ENCODE assay signal across 10 mouse cellular contexts in genomic region chr13:54238585-54239323, GRCm38 (mm10). TPM values are rescaled to one million over a fixed set of nuclear protein-coding genes. Genes with fewer than 3 reads are reported as not detected.
DNase-seq lines count a peak whose midpoint lies in the region; ATAC-seq lines count a peak whose summit lies in the region.
"Had no signal": no experiment of that assay in that cellular context is flagged by ENCODE, and none has a peak within 500 bp of the region (broad histone marks: within the 10 kb centered on the region; RNA-seq: fewer than 3 reads in every experiment).

No protein-coding gene starts in this region.

- H3K4me3 ChIP-seq in heart, embryonic 12.5 days = no peak overlapping the region
- H3K4me3 ChIP-seq in heart, embryonic 11.5 days (ENCODE audit: low read depth, low read length) = no peak overlapping the region
- H3K4me3 ChIP-seq in midbrain, embryonic 14.5 days (replicated peaks; ENCODE audit: low read depth, low read length) = no peak overlapping the region
- H3K4me3 ChIP-seq in midbrain, embryonic 10.5 days = no peak overlapping the region
- no peak overlapping the region for H3K4me3 ChIP-seq in heart, embryonic 15.5 days
- H3K4me3 ChIP-seq: liver, embryonic 15.5 days had no signal

- no peak overlapping the region for H3K27ac ChIP-seq in heart, embryonic 12.5 days (ENCODE audit: poor library complexity, severe bottlenecking)
- no peak overlapping the region for H3K27ac ChIP-seq in heart, embryonic 11.5 days (ENCODE audit: low read depth, low read length)
- H3K27ac ChIP-seq in midbrain, embryonic 14.5 days (replicated peaks; ENCODE audit: low read depth, low read length) = no peak overlapping the region
- no peak overlapping the region for H3K27ac ChIP-seq in midbrain, embryonic 10.5 days (replicated peaks)
- peak overlapping the region; percentile 38; the same call in 1 of the 2 replicates for H3K27ac ChIP-seq in heart, embryonic 15.5 days
- H3K27ac ChIP-seq: liver, embryonic 15.5 days had no signal

- 29% methylated on average over 14 of the region's 14 CpGs for WGBS in heart, embryonic 12.5 days
- WGBS in heart, embryonic 11.5 days (ENCODE audit: insufficient replicate concordance) = 32% methylated on average over 14 of the region's 14 CpGs
- WGBS in midbrain, embryonic 14.5 days = 65% methylated on average over 14 of the region's 14 CpGs
- 65% methylated on average over 14 of the region's 14 CpGs for WGBS in midbrain, embryonic 10.5 days
- 19% methylated on average over 14 of the region's 14 CpGs for WGBS in heart, embryonic 15.5 days

- ATAC-seq in heart, embryonic 12.5 days (ENCODE audit: insufficient number of reproducible peaks, low FRiP score) = no peak
- ATAC-seq in heart, embryonic 11.5 days (replicated peaks; ENCODE audit: insufficient number of reproducible peaks, low FRiP score, low TSS enrichment) = no peak
- ATAC-seq in midbrain, embryonic 14.5 days (ENCODE audit: low FRiP score, low TSS enrichment) = no peak
- peak; percentile 72 for ATAC-seq in heart, embryonic 15.5 days (replicated peaks; ENCODE audit: insufficient number of reproducible peaks, insufficient read depth, low FRiP score, low read depth)
- ATAC-seq in CD4-positive, CD25-positive, alpha-beta regulatory T cell, adult 4 months = no peak

- H3K9me3 ChIP-seq in heart, embryonic 12.5 days (replicated peaks) = no peaks in the 10 kb centered on the region
- H3K9me3 ChIP-seq in heart, embryonic 11.5 days (replicated peaks; ENCODE audit: control insufficient read depth, low read length) = no peaks in the 10 kb centered on the region
- no peaks in the 10 kb centered on the region for H3K9me3 ChIP-seq in midbrain, embryonic 14.5 days (ENCODE audit: control insufficient read depth, low read length)
- H3K9me3 ChIP-seq in midbrain, embryonic 10.5 days (replicated peaks) = no peaks in the 10 kb centered on the region
- no peaks in the 10 kb centered on the region for H3K9me3 ChIP-seq in heart, embryonic 15.5 days (replicated peaks)
- H3K9me3 ChIP-seq: liver, embryonic 15.5 days had no signal

- peaks cover 10% of the 10 kb centered on the region for H3K4me1 ChIP-seq in heart, embryonic 12.5 days (replicated peaks)
- H3K4me1 ChIP-seq in heart, embryonic 11.5 days (ENCODE audit: control insufficient read depth, insufficient read depth, low read length) = no peaks in the 10 kb centered on the region; the same call in 1 of the 2 replicates
- no peaks in the 10 kb centered on the region for H3K4me1 ChIP-seq in midbrain, embryonic 14.5 days (ENCODE audit: control insufficient read depth, insufficient read depth, low read length)
- H3K4me1 ChIP-seq in midbrain, embryonic 10.5 days = no peaks in the 10 kb centered on the region
- H3K4me1 ChIP-seq in heart, embryonic 15.5 days (replicated peaks) = peaks cover 11% of the 10 kb centered on the region
- H3K4me1 ChIP-seq: liver, embryonic 15.5 days had no signal

- peak; percentile 37 for DNase-seq in midbrain, embryonic 14.5 days
- DNase-seq in midbrain, embryonic 10.5 days (ENCODE audit: low spot score) = no peak
- DNase-seq in lung, postnatal 4 days = peak; percentile 17 to 40
- DNase-seq in ovary, postnatal 14 days (ENCODE audit: low spot score) = no peak
- DNase-seq: right cerebral cortex, postnatal 25 days had no signal

- no peak overlapping the region for H3K9ac ChIP-seq in heart, embryonic 12.5 days
- H3K9ac ChIP-seq in heart, embryonic 11.5 days (ENCODE audit: low read depth, low read length) = no peak overlapping the region
- H3K9ac ChIP-seq in midbrain, embryonic 14.5 days (replicated peaks; ENCODE audit: low read length) = no peak overlapping the region
- no peak overlapping the region for H3K9ac ChIP-seq in heart, embryonic 15.5 days
- H3K9ac ChIP-seq: liver, embryonic 15.5 days had no signal

- peaks cover 3% of the 10 kb centered on the region; the same call in 1 of the 2 replicates for H3K27me3 ChIP-seq in heart, embryonic 12.5 days (replicated peaks)
- 0 out of 2 replicates have a peak, but pooled peaks cover 5% of the 10 kb centered on the region for H3K27me3 ChIP-seq in heart, embryonic 11.5 days (ENCODE audit: control insufficient read depth, insufficient read depth, low read length)
- no peaks in the 10 kb centered on the region for H3K27me3 ChIP-seq in midbrain, embryonic 14.5 days (ENCODE audit: control insufficient read depth, insufficient read depth, low read length)
- no peaks in the 10 kb centered on the region for H3K27me3 ChIP-seq in midbrain, embryonic 10.5 days (ENCODE audit: low read depth, poor library complexity, severe bottlenecking)
- no peaks in the 10 kb centered on the region; the same call in 1 of the 2 replicates for H3K27me3 ChIP-seq in heart, embryonic 15.5 days

- peak overlapping the region; percentile 37 for H3K4me2 ChIP-seq in heart, embryonic 12.5 days
- H3K4me2 ChIP-seq in heart, embryonic 11.5 days = no peak overlapping the region
- H3K4me2 ChIP-seq in midbrain, embryonic 14.5 days (ENCODE audit: low read length) = no peak overlapping the region
- H3K4me2 ChIP-seq in heart, embryonic 15.5 days = peak overlapping the region; percentile 26; the same call in 1 of the 2 replicates
- H3K4me2 ChIP-seq: liver, embryonic 15.5 days had no signal

- H3K36me3 ChIP-seq in heart, embryonic 12.5 days = no peaks in the 10 kb centered on the region
- H3K36me3 ChIP-seq in heart, embryonic 11.5 days (ENCODE audit: control insufficient read depth, insufficient read depth, low read length) = no peaks in the 10 kb centered on the region
- H3K36me3 ChIP-seq in midbrain, embryonic 14.5 days (ENCODE audit: control insufficient read depth, insufficient read depth, low read length) = no peaks in the 10 kb centered on the region
- no peaks in the 10 kb centered on the region for H3K36me3 ChIP-seq in midbrain, embryonic 10.5 days
- H3K36me3 ChIP-seq in heart, embryonic 15.5 days = no peaks in the 10 kb centered on the region
- H3K36me3 ChIP-seq: liver, embryonic 15.5 days had no signal

RNA-seq across cellular contexts. Expression of gene Hrh2, which starts 46.8 kb away (rescaled TPM):
- polyA plus RNA-seq in heart, embryonic 12.5 days (2016; fragmentation: Nextera tagmentation; extraction: Ambion mirVana) = not detected in 2 replicates
- 0.04 and 0.10 TPM in 2 replicates for polyA plus RNA-seq in heart, embryonic 11.5 days (2014; fragmentation: Nextera tagmentation; extraction: Ambion mirVana)
- polyA plus RNA-seq in midbrain, embryonic 14.5 days (2014; fragmentation: Nextera tagmentation; extraction: Ambion mirVana) = 0.63 and 0.78 TPM in 2 replicates
- polyA plus RNA-seq in midbrain, embryonic 10.5 days (2016; fragmentation: Nextera tagmentation; extraction: Ambion mirVana) = 0.14 and 0.15 TPM in 2 replicates
- polyA plus RNA-seq in heart, embryonic 15.5 days (2015; fragmentation: Nextera tagmentation; extraction: Ambion mirVana) = 0.04 and 0.14 TPM in 2 replicates
- polyA plus RNA-seq in CD4-positive, CD25-positive, alpha-beta regulatory T cell, adult 4 months (2017; shearing (Covaris generic)) = 10 to 100 TPM; 11.0 to 12.6 TPM

Comparison
In these comparisons a context has a peak if more than half of its experiments do, and no peak if none do; other contexts are left out.
1. H3K4me2 ChIP-seq: peak in heart, embryonic 12.5 days (single experiment) and heart, embryonic 15.5 days (single experiment); none in heart, embryonic 11.5 days (single experiment) and midbrain, embryonic 14.5 days (single experiment).
2. DNase-seq: peak in midbrain, embryonic 14.5 days (single experiment) and lung, postnatal 4 days (2 of 2); none in midbrain, embryonic 10.5 days (single experiment) and ovary, postnatal 14 days (single experiment).